ENCODE assay signal across 7 mouse cellular contexts in genomic region chr4:62408601-62409282, GRCm38 (mm10). TPM values are rescaled to one million over a fixed set of nuclear protein-coding genes. Genes with fewer than 3 reads are reported as not detected.
A peak's percentile ranks its signal among the peaks of the same experiment; 100 is the strongest.
DNase-seq lines count a peak whose midpoint lies in the region; ATAC-seq and TF ChIP-seq lines count a peak whose summit lies in the region.

Cdc26 (minus strand) TSS chr4:62408642.
Prpf4 (plus strand) TSS chr4:62408797.

- peak; percentile 96 for DNase-seq in adrenal gland, postnatal 10 days
- peak; percentile 97 for DNase-seq in embryonic facial prominence, embryonic 10.5 days (ENCODE audit: low spot score)
- DNase-seq in gonadal fat pad, adult 2 months (ENCODE audit: low read depth): peak; percentile 89
- peak; percentile 99 for DNase-seq in left cerebral cortex, postnatal 4 days

- peaks cover 62% of the 10 kb centered on the region for H3K36me3 ChIP-seq in embryonic facial prominence, embryonic 10.5 days (replicated peaks)
- H3K36me3 ChIP-seq in intestine, postnatal 0 days (ENCODE audit: control insufficient read depth, insufficient read depth): peaks cover 23% of the 10 kb centered on the region
- H3K36me3 ChIP-seq in midbrain, embryonic 12.5 days: peaks cover 27% of the 10 kb centered on the region
- H3K36me3 ChIP-seq in small intestine, adult 2 months (ENCODE audit: control insufficient read depth, insufficient read depth, low read length): peaks cover 25% of the 10 kb centered on the region

- TF ChIP-seq CTCF in intestine, postnatal 0 days (IDR thresholded peaks at IDR 0.05; ENCODE audit: low read depth): no peak
- no peak for TF ChIP-seq CTCF in small intestine, adult 2 months (IDR thresholded peaks at IDR 0.05; ENCODE audit: extremely low read depth, insufficient read length, insufficient replicate concordance, low read depth, low read length)

- H3K4me3 ChIP-seq in embryonic facial prominence, embryonic 10.5 days: peak within 1 kb of the TSS; percentile 86
- peak within 1 kb of the TSS; percentile 65 for H3K4me3 ChIP-seq in intestine, postnatal 0 days (ENCODE audit: low read depth, low read length)
- peak within 1 kb of the TSS; percentile 85 for H3K4me3 ChIP-seq in midbrain, embryonic 12.5 days
- H3K4me3 ChIP-seq in small intestine, adult 2 months (ENCODE audit: low read depth, low read length): peak within 1 kb of the TSS; percentile 87

- H3K4me2 ChIP-seq in intestine, postnatal 0 days (replicated peaks; ENCODE audit: low read depth): peak within 1 kb of the TSS; percentile 67
- H3K4me2 ChIP-seq in midbrain, embryonic 12.5 days (replicated peaks): peak within 1 kb of the TSS; percentile 62

- peak within 1 kb of the TSS; percentile 89 for H3K27ac ChIP-seq in embryonic facial prominence, embryonic 10.5 days (replicated peaks)
- peak within 1 kb of the TSS; percentile 84 for H3K27ac ChIP-seq in intestine, postnatal 0 days (ENCODE audit: low read depth, low read length)
- H3K27ac ChIP-seq in midbrain, embryonic 12.5 days (replicated peaks): peak within 1 kb of the TSS; percentile 79
- peak within 1 kb of the TSS; percentile 64 for H3K27ac ChIP-seq in small intestine, adult 2 months (ENCODE audit: insufficient read depth, low read depth, low read length)

- H3K9ac ChIP-seq in intestine, postnatal 0 days (ENCODE audit: low read depth, low read length): peak within 1 kb of the TSS; percentile 72
- H3K9ac ChIP-seq in midbrain, embryonic 12.5 days (replicated peaks): peak within 1 kb of the TSS; percentile 86

- H3K9me3 ChIP-seq in embryonic facial prominence, embryonic 10.5 days: no peaks in the 10 kb centered on the region
- H3K9me3 ChIP-seq in intestine, postnatal 0 days (ENCODE audit: control insufficient read depth): no peaks in the 10 kb centered on the region
- H3K9me3 ChIP-seq in midbrain, embryonic 12.5 days: no peaks in the 10 kb centered on the region

- intact Hi-C loops in left cerebral cortex, postnatal 4 days (cut with DNase I): no loop called here

- ATAC-seq in intestine, postnatal 0 days: peak; percentile 98
- ATAC-seq in midbrain, embryonic 12.5 days (ENCODE audit: low FRiP score, low read depth): peak; percentile 99

- peak; percentile 61; the same call in 1 of the 2 replicates for TF ChIP-seq POLR2A in small intestine, adult 2 months (IDR thresholded peaks at IDR 0.05; ENCODE audit: low read depth, low read length)

- under 1% methylated on average over 39 of the region's 39 CpGs for WGBS in embryonic facial prominence, embryonic 10.5 days
- under 1% methylated on average over 39 of the region's 39 CpGs for WGBS in intestine, postnatal 0 days
- WGBS in midbrain, embryonic 12.5 days: under 1% methylated on average over 39 of the region's 39 CpGs
- WGBS in small intestine, adult 2 months: under 1% methylated on average over 39 of the region's 39 CpGs

- H3K4me1 ChIP-seq in embryonic facial prominence, embryonic 10.5 days: peaks cover 32% of the 10 kb centered on the region
- no peaks in the 10 kb centered on the region for H3K4me1 ChIP-seq in intestine, postnatal 0 days (replicated peaks; ENCODE audit: control insufficient read depth, insufficient read depth, low read length)
- peaks cover 31% of the 10 kb centered on the region for H3K4me1 ChIP-seq in midbrain, embryonic 12.5 days
- no peaks in the 10 kb centered on the region for H3K4me1 ChIP-seq in small intestine, adult 2 months (ENCODE audit: control insufficient read depth, insufficient read depth, insufficient read length, low read length)

- H3K27me3 ChIP-seq in embryonic facial prominence, embryonic 10.5 days (replicated peaks; ENCODE audit: low read depth, poor library complexity, severe bottlenecking): no peaks in the 10 kb centered on the region
- H3K27me3 ChIP-seq in intestine, postnatal 0 days (replicated peaks; ENCODE audit: control insufficient read depth, insufficient read depth, low read length): no peaks in the 10 kb centered on the region
- H3K27me3 ChIP-seq in midbrain, embryonic 12.5 days: no peaks in the 10 kb centered on the region
- H3K27me3 ChIP-seq in small intestine, adult 2 months (ENCODE audit: control insufficient read depth, insufficient read depth, low read length): no peaks in the 10 kb centered on the region

RNA-seq across cellular contexts. Expression of gene Cdc26, which starts in this region (rescaled TPM):
- total RNA-seq in adrenal gland, postnatal 10 days (2021): 10 to 100 TPM; 60.0 to 70.8 TPM
- polyA plus RNA-seq in embryonic facial prominence, embryonic 10.5 days (2016; fragmentation: Nextera tagmentation; extraction: Ambion mirVana): 207 and 215 TPM in 2 replicates
- polyA plus RNA-seq in gonadal fat pad, adult 2 months (2012; rRNA removed): 32.1 and 33.6 TPM in 2 replicates
- polyA plus RNA-seq in intestine, postnatal 0 days (2015; fragmentation: Nextera tagmentation; extraction: Ambion mirVana): 72.5 and 73.7 TPM in 2 replicates
- total RNA-seq in left cerebral cortex, postnatal 4 days (2021): 10 to 100 TPM; 65.6 to 66.9 TPM
- polyA plus RNA-seq in midbrain, embryonic 12.5 days (2016; fragmentation: Nextera tagmentation; extraction: Ambion mirVana): 146 and 157 TPM in 2 replicates
- polyA plus RNA-seq in small intestine, adult 2 months (2012; rRNA removed): 3.5 and 6.6 TPM in 2 replicates

RNA-seq across cellular contexts. Expression of gene Prpf4, which starts in this region (rescaled TPM):
- 10 to 100 TPM; 19.8 to 21.3 TPM for total RNA-seq in adrenal gland, postnatal 10 days (2021)
- 37.1 and 37.2 TPM in 2 replicates for polyA plus RNA-seq in embryonic facial prominence, embryonic 10.5 days (2016; fragmentation: Nextera tagmentation; extraction: Ambion mirVana)
- polyA plus RNA-seq in gonadal fat pad, adult 2 months (2012; rRNA removed): 13.7 and 14.8 TPM in 2 replicates
- polyA plus RNA-seq in intestine, postnatal 0 days (2015; fragmentation: Nextera tagmentation; extraction: Ambion mirVana): 6.9 and 8.0 TPM in 2 replicates
- 10 to 100 TPM; 14.6 to 15.4 TPM for total RNA-seq in left cerebral cortex, postnatal 4 days (2021)
- 25.3 and 26.4 TPM in 2 replicates for polyA plus RNA-seq in midbrain, embryonic 12.5 days (2016; fragmentation: Nextera tagmentation; extraction: Ambion mirVana)
- 2.1 and 3.5 TPM in 2 replicates for polyA plus RNA-seq in small intestine, adult 2 months (2012; rRNA removed)

Comparison
In these comparisons a context has a peak if more than half of its experiments do, and no peak if none do; other contexts are left out.
1. Peak in every context shown above with its lines: DNase-seq, ATAC-seq, H3K4me3 ChIP-seq and H3K27ac ChIP-seq.